Mouse (Mus musculus): Measurements from ENCODE around the gene Syna.

GRCm38 (mm10) chr5:134564272-134564671, 4.3 kb upstream of the Syna start:
- no peak for TF ChIP-seq GATA1 (IDR thresholded peaks at IDR 0.05; ENCODE audit: low read length)
- no peak for TF ChIP-seq TAL1 (IDR thresholded peaks at IDR 0.05; ENCODE audit: low read length)

Data from erythroblast, embryonic 14.5 days (primary cell).